Mouse (Mus musculus) forebrain, embryonic 16.5 days (tissue): Measurements from ENCODE around the gene Gm10681. TPM values are rescaled to one million over a fixed set of nuclear protein-coding genes. Genes with fewer than 3 reads are reported as not detected.
"Not testable (repeated sequence)": the region's sequence is repeated elsewhere in the genome, so short reads cannot be mapped to it uniquely, and the experiment has no call there.

ENCODE experiments used
- ATAC-seq: fragments of 200-750 bp; cut with Nextera tagmentation; 2 replicates; pipeline ENCODE4 v1.8.0; 2017; ENCODE audit warnings: mild to moderate bottlenecking, moderate library complexity
- H3K27ac ChIP-seq: fragments of 300-500 bp; sonication (generic); 2 replicates; pipeline ENCODE4 v1.5.1; 2014; ENCODE audit warnings: low read length, control low read depth
- H3K27me3 ChIP-seq: fragments of 300-500 bp; sonication (generic); replicated peaks from 2 replicates; pipeline ENCODE4 v1.6.1; 2014; ENCODE audit warnings: low read length; ENCODE audit not compliant: control insufficient read depth, insufficient read depth
- H3K36me3 ChIP-seq: fragments of 300-500 bp; sonication (generic); 2 replicates; pipeline ENCODE4 v1.6.1; 2014; ENCODE audit not compliant: control insufficient read depth, insufficient read depth
- H3K4me1 ChIP-seq: fragments of 300-500 bp; sonication (generic); replicated peaks from 2 replicates; pipeline ENCODE4 v1.6.1; 2014; ENCODE audit warnings: low read length; ENCODE audit not compliant: control insufficient read depth, insufficient read depth
- H3K4me2 ChIP-seq: fragments of 300-500 bp; sonication (generic); 2 replicates; pipeline ENCODE4 v1.6.1; 2014; ENCODE audit warnings: mild to moderate bottlenecking, low read length, control low read depth
- H3K4me3 ChIP-seq: fragments of 300-500 bp; sonication (generic); replicated peaks from 2 replicates; pipeline ENCODE4 v1.5.1; 2014; ENCODE audit warnings: mild to moderate bottlenecking, low read length, control low read depth
- H3K9ac ChIP-seq: fragments of 300-500 bp; sonication (generic); replicated peaks from 2 replicates; pipeline ENCODE4 v1.6.1; 2014; ENCODE audit warnings: low read depth, low read length, control low read depth
- H3K9me3 ChIP-seq: fragments of 300-500 bp; sonication (generic); 2 replicates; pipeline ENCODE4 v1.6.1; 2016; ENCODE audit warnings: low read length; ENCODE audit not compliant: control insufficient read depth
- whole genome bisulfite sequencing: fragments of 180-500 bp; shearing (Covaris S2); extraction: QIAGEN DNeasy Blood & Tissue Kit; methylation state at CpG from one replicate; pipeline ENCODE4 v1.1.7; 2014; 5-methylcytosine and 5-hydroxymethylcytosine counted together
- polyA plus RNA-seq: library from polyadenylated mRNA; unstranded; fragments of >200 nt; fragmentation: Nextera tagmentation; extraction: Ambion mirVana; gene quantifications from 2 replicates; pipeline ENCODE4 v1.2.1, GENCODE M21; 2015

Gene Gm10681
- polyA plus RNA-seq, 1 experiment from 2014 or later, result not detected

DNA sequence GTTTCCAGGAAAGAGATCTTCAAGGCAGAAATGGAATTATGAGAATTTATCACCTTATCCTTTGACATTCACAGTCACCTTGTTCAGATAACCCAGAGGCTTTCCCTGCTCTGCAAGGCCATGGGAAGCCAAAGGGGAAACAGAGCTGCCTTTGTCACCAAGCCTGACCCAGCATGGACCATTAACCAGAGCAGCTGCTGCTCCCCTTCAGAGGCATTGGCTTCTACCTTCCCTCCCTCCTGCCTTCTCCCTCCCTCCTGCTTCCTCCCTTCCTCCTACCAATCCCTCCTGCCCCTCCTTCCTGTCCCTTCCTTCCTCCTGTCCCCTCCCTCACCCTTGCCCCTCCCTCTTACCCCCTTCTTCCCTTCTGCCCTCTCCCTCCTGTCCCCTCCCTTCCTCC is 41.0 kb downstream of the Gm10681 start:
- not testable (repeated sequence) for H3K4me3 ChIP-seq, H3K4me2 ChIP-seq, H3K4me1 ChIP-seq, H3K36me3 ChIP-seq, H3K9me3 ChIP-seq, ATAC-seq, H3K9ac ChIP-seq, H3K27ac ChIP-seq, H3K27me3 ChIP-seq

DNA sequence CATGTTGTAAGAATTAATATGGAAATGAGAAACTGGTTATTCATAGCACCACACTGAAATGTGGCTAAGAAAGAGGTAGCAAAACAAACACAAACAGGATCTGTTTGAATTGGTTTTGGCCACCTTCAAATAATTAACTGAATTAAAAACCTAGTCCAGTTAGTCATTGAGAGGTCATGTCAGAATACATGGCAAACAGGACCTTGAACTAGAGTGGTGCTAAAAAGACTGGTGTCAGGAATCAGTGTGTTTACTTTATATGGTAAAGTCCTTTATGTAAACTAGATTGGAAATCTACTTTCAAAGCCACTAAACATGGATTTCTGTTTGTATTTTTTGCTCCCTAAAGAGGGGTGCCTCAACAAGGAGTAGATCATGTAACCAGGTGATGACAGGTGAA is 63.6 kb downstream of the Gm10681 start:
- ATAC-seq, H3K4me1 ChIP-seq, H3K36me3 ChIP-seq: not testable (repeated sequence)

DNA sequence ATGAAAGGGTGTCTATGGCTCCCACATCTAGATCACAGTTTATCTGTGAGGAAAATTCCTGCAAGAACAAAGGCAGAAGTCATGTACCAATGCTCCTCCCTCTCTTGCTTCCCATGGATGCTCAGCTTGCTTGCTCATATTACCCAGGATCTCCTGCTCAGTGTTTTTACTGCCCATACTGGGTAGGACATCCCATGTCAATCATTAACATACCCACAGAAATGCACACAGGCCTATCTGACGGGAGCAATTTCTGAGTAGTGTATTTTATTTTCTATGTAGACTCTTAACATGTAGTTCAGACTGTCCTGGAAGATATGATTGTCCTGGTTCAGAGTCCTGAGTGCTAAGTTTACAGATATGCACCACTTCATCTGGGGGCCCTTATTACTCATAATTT is 64.1 kb downstream of the Gm10681 start:
- H3K36me3 ChIP-seq, H3K9me3 ChIP-seq, H3K9ac ChIP-seq, H3K4me2 ChIP-seq, H3K27me3 ChIP-seq, H3K4me3 ChIP-seq, H3K27ac ChIP-seq, ATAC-seq, H3K4me1 ChIP-seq: not testable (repeated sequence)
- no CpG with 5 or more reads among the region's 1 CpGs for WGBS

More for the DNA sequence above, 63.6 kb downstream of the Gm10681 start:
- H3K27me3 ChIP-seq, H3K9me3 ChIP-seq, H3K4me2 ChIP-seq, H3K9ac ChIP-seq, H3K4me3 ChIP-seq, H3K27ac ChIP-seq: not testable (repeated sequence)

DNA sequence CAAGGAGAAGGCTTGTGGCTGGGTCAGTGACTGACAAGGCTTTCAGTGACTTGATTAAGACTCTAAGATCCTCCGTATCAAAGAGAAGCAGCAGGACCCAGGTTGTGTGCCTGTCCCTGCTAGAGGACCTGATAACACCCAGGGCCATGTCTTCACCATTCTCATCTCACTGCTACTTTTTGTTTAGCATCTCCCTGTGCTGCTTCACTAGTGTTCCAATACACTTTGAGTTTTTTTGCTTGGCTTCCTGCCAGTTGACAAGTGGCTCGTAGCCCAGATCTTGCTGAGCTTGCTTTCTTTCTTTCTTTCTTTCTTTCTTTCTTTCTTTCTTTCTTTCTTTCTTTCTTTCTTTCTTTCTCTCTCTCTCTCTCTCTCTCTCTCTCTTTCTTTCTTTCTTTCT is 65.8 kb downstream of the Gm10681 start:
- no CpG with 5 or more reads among the region's 2 CpGs for WGBS
- not testable (repeated sequence) for H3K27me3 ChIP-seq, H3K9ac ChIP-seq, H3K9me3 ChIP-seq, H3K4me2 ChIP-seq, H3K4me1 ChIP-seq, H3K4me3 ChIP-seq, H3K27ac ChIP-seq, H3K36me3 ChIP-seq
- peak; percentile 64; the same call in 1 of the 2 replicates for ATAC-seq

DNA sequence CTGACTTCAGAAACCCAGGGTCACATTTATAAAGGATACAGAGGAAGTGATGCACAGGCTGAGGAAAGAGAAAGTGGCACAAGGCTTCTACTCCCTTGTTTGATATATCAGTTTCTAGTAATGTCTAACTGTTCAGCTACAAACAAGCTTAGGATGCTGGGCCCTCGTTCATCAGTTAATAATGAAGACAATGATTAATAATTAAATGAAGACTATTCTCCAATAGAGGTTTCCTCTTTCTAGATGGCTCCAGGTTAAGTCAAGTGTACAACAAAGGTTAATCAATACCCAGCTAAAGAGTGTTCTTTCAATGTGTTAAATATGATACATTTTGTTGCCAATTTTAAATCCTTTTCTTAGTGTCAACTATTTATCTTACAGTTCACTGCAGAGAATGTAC is 78.2 kb downstream of the Gm10681 start, which contains the start of gene Hsd3b4:
Gene Hsd3b4, minus strand, starts transcription at position 101 of the 400 bp plus-strand sequence.
- H3K9me3 ChIP-seq, H3K36me3 ChIP-seq, ATAC-seq, H3K4me3 ChIP-seq, H3K4me1 ChIP-seq, H3K9ac ChIP-seq, H3K27ac ChIP-seq, H3K4me2 ChIP-seq, H3K27me3 ChIP-seq: not testable (repeated sequence)
- WGBS, result no CpG with 5 or more reads among the region's 1 CpGs

DNA sequence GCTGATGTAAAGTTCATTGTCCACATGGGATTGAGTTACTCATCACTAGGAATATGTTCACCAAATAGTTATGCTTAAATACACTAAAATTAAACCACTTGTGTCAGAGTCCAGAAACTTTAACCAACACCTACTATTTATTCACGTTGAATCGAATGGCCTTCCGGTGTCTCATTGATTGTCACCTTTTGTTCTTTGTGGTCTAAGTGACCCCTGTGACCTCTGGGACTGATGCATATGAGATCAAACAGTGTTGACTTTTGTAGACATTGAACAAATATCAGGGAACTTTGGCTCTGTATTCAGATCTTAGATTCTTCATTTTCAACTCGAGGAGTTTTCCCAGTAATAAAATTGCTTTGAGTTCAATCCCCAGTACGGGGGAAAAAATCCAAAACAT is 81.4 kb downstream of the Gm10681 start:
- H3K9me3 ChIP-seq, H3K4me1 ChIP-seq, ATAC-seq, H3K9ac ChIP-seq, H3K4me2 ChIP-seq, H3K36me3 ChIP-seq, H3K4me3 ChIP-seq, H3K27me3 ChIP-seq, H3K27ac ChIP-seq: not testable (repeated sequence)
- WGBS, result no CpG with 5 or more reads among the region's 5 CpGs

Other genes starting within 250 kb of the Gm10681 start
- 168 and 190 TPM in 2 replicates for gene Phgdh, start 248.8 kb downstream of the Gm10681 start, polyA plus RNA-seq
- gene Zfp697, start 206.3 kb downstream of the Gm10681 start, polyA plus RNA-seq, result 14.7 and 18.1 TPM in 2 replicates
- gene Gm4450, start 131.7 kb downstream of the Gm10681 start, polyA plus RNA-seq, result not detected in 2 replicates
- gene Hsd3b4, start 78.3 kb downstream of the Gm10681 start, polyA plus RNA-seq, result not detected in 2 replicates
- gene Hsd3b5, start 41.4 kb upstream of the Gm10681 start, polyA plus RNA-seq, result not detected in 2 replicates
- gene Hsd3b2, start 135.7 kb upstream of the Gm10681 start, polyA plus RNA-seq, result not detected in 2 replicates
- gene Hsd3b3, start 174.3 kb upstream of the Gm10681 start, polyA plus RNA-seq, result 0.14 and 0.31 TPM in 2 replicates
- gene Hsd3b6, start 225.6 kb upstream of the Gm10681 start, polyA plus RNA-seq, result 0.32 and 0.36 TPM in 2 replicates